Mouse (Mus musculus): ENCODE results near the gene Hnrnph3.

The Hnrnph3 gene

GRCm38 (mm10) chr10:63028396-63028795, 4.4 kb upstream of the Hnrnph3 start:
- DNase-seq = no peak

DNA sequence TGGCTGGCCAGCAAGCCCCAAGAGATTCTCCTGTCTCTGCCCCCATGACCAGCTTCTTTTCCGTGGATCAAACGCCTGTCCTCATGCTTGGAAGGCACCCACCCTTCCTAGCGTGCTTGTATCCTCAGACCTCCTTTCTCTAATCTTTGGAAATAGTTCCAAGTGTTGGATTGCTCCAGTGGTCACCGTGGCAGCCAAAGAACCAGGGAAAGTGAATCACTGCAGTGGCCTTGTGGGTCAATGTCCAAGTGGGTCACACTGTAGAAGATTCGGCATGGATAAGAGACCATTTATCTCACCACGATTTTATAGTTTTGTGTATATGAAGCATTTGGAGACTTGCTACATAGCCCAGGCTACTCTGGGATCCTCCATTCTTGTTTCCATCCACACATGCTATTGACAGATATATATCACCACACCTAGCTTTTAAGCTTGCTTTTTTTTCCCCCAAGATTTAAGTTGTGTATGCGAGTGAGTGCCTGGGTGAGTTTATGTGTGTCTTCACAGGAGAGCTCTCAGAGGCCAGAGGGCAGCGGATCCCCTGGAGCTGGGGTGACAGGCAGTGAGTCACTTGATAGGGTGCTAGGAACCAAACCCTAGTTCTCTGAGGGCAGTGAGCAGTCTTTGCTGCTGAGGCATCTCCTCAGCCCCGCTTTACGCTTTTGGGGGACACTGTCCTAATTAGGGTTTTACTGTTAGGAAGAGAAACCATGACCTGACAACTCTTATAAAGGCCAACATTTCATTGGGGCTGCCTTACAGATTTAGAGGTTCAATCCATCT, 3.6 kb upstream of the Hnrnph3 start:
- DNase-seq = no peak

DNA sequence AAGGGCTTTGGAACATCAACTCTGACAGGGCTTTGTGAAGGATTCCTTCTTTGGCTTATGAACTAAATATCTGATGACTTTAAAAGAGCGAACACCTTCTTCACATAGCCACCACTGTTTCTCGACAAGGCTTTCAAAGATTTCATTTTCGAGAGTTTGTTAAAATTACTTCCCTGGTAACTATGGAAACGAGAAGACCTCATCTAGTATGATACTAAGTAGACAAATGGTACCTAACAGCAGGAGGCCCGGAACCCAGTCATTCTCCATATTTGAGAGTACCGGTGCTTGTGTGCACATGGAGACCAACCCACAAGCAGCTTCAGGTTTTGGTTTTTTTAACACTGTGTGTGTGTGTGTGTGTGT, 2.8 kb upstream of the Hnrnph3 start:
- DNase-seq = no peak

- no peak for DNase-seq
Measured at GRCm38 (mm10) chr10:63026156-63026794, 2.3 kb upstream of the Hnrnph3 start.

GRCm38 (mm10) chr10:63025491-63026011, 1.5 kb upstream of the Hnrnph3 start:
- DNase-seq = no peak

GRCm38 (mm10) chr10:63025016-63025415, 999 bp upstream of the Hnrnph3 start:
- DNase-seq = no peak

GRCm38 (mm10) chr10:63024580-63024910, 528 bp upstream of the Hnrnph3 start:
- no peak for DNase-seq

GRCm38 (mm10) chr10:63023121-63023748, 782 bp downstream of the Hnrnph3 start:
- peak; percentile 70 for DNase-seq

DNA sequence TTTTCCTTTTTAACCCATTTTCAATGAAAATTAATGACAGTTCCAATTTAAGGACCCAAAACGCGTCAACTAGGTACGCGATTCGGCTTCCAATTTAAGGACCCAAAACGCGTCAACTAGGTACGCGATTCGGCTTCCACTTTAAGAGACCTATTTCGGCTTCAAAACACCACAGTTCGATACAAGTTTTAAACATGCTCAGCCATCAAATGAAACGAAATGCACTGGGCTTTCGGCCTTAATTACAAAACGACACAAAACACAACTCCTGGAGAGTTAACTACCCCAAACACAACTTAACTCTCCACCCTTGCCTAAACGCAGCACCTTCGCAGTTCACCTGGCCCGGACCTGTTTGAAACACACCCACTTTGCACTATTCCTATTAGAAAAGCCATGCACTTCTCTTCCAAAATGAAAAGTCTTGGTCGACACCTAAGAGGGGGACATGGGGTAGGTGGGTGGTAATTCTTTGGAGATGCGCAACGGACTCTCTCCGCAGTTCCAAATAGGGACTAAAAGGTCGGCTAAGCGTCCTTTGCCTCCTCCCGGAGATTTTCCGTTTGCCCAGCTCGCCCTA, 1.4 kb downstream of the Hnrnph3 start:
- DNase-seq = no peak

DNA sequence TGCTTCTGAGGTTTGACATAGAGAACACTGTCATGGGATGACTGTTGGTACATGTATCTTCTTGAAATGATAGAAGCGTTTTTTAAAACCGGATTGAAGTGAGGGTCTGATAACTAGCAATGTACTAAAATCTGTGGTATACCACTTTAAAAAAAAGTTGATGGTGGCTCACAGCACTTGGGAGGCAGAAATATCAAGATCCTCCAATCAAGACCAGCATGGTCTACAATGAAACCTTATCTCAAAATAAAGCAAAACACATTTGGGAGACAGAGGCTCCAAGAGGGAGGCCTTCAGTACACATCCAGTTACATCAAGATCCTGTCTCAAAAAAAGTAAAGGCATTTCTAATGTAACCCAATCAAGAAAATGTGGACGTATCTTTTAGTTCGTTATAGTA, 2.3 kb downstream of the Hnrnph3 start:
- DNase-seq = no peak

DNA sequence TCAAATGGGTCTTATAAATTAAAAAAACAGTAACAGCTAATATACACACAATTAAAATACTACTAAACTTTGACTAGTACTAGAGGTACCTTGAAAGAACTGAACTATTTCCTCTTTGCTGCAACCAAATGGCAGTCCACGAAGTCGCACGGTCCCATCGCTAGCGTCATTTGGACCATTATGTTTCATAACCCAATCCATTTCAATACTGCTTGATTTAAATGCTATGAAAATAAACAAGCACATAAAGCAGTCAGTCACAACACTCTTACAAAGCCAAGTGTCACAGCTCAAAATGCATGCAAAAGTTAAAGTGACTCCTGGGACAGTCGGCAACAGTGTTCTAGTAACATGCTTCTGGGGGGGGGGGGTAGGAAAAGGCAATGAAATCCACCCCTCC, 4.7 kb downstream of the Hnrnph3 start:
- DNase-seq = no peak

DNA sequence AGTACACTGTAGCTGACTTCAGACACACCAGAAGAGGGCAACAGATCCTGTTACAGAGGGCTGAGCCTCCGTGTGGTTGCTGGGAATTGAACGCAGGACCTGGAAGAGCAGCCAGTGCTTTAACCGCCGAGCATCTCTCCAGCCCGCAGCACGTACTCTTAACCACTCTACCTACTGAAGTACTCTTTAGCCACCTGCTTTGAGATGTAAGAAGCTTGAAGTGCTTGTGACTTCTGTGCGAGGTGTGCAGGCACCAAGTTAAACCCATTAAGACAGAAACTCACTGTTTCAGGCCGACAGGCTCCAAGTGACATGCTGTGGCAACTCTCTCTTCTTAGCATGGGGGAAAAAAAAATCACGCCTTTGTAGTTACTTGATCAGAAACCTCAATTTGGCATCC, 9.8 kb downstream of the Hnrnph3 start:
- no peak for DNase-seq

GRCm38 (mm10) chr10:63013476-63013875, 10.5 kb downstream of the Hnrnph3 start:
- DNase-seq = no peak

DNA sequence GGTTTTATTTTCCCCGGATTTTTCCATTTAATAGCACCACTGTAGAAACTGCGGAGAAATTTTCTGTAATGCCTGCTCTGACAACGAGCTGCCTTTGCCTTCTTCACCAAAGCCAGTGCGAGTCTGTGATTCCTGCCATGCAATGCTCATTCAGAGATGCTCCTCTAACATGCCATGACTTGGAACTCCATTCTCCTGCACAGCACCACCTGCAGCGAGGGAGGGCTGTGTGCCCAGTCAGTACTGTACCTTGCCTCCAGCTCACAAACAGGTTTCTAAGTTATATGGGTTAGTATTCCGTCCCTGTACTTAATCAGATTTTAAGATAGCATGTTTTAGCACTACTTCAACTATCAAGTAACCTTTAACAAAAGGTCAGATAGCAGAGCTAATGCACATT, 12.5 kb downstream of the Hnrnph3 start:
- no peak for DNase-seq

DNA sequence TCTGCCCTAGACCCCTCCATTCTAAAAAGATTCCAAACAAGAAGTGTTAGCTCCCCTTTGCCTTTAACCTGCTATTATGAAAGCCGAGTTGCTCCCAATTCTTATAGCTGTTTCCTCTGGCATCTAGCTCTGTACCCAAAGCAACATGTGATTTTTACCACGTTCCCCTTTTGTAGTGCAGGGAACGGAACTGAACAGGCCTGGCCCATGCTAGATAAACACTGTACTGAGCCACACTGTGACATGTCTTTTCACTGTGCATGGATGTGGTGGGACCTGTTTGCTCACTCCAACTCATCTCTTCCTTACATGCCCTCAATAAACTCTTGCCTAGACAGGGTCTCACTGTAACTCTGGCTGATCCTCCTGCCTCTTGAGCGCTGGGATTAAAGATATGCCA, 13.7 kb downstream of the Hnrnph3 start:
- DNase-seq = no peak

DNA sequence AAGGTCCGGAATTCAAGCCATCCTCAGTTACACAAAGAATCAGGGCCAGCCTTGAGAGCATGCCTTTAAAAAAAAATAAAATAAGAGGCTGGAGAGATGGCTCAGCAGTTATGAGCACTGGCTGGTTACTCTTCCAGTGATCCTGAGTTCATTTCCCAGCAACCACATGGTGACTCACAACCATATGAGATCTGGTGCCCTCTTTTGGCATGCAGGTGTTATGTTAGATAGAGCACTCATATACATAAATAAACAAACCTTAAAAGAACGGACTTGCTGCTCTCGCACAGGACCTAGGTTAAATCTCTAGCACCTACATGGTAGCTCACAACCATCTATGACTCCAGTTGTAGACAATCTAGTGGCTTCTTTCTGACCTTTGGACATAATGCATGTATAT, 15.8 kb downstream of the Hnrnph3 start:
- no peak for DNase-seq

GRCm38 (mm10) chr10:63004556-63004955, 19.5 kb downstream of the Hnrnph3 start:
- no peak for DNase-seq

DNA sequence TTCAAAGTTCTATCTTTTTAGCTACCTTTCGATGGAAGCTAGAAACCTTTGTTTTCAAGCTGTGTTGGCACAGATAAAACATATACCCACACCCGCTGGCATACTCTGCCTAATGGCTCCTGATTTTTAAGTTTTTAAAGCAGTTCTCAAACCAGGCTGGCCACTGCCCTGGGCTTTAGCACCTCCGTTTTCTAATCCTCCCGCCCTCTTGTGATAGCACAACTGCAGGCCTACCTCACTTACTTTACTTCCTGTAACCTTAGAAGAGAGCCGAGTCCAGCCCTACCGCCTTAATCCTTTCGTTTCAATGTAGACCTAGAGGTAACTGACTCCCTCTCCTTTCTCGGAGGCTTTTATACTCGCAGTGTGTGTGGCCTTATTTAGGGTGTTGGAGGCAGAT, 20.8 kb downstream of the Hnrnph3 start:
- no peak for DNase-seq

DNA sequence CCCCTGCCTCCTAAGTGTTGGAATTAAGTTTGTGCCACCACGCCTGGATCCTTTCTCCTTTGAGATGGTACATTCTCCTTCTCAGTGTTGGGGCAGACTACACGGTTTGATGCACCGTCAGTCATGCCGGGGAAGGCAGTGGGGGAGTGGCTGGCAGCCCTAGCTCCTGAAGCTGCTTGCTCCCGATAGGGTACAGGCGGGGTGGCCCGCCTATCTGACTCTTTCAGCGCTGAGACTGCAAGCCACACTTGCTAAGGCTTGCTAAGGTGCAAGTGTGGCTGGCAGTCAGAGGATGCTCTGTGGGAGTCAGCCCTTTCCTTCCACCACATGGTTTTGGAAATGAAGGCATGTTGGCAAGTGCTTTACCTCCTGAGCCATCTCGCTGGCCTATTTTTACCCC, 23.4 kb downstream of the Hnrnph3 start:
- DNase-seq = no peak

- no peak for DNase-seq
Measured at GRCm38 (mm10) chr10:62993991-62994390, 30.0 kb downstream of the Hnrnph3 start.

DNA sequence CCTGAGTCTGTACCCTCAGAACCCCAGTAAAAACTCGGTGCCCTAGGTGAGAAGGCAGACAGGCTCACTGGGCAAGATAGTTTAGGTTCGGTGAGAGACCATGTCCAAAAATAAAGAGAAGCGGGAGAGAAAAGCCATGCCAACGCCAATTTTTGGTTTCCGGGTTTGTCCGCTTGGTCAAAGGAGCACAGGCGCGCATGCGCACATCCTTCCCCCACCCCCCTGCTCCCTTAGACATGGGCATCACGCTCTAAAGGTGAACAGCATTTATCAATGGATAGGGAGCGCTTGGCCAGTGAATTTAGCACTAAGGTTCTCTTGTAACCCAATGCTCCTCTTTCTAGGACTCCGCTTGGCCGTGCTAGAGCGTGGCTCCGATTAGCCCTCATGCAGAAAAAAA, 33.4 kb downstream of the Hnrnph3 start:
- DNase-seq = no peak

DNA sequence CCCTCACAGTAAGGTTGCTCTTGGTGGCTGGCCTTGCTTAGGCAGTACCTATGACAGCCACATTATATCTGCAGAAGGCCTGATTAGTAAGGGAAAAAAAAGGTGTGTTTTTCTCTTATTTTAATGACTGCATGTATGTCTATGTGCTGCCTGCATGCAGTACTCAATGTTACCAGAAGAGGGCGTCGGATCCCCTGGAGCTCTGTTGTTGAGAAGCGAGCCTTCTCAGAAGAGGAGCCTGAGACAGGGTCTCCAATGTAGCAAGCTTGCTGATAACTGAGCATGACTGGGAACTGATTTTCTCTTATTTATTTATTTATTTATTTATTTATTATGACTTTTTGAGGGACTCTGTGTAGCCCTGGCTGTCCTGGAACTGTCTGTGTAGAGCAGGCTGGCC, 36.7 kb downstream of the Hnrnph3 start:
- DNase-seq = no peak

DNA sequence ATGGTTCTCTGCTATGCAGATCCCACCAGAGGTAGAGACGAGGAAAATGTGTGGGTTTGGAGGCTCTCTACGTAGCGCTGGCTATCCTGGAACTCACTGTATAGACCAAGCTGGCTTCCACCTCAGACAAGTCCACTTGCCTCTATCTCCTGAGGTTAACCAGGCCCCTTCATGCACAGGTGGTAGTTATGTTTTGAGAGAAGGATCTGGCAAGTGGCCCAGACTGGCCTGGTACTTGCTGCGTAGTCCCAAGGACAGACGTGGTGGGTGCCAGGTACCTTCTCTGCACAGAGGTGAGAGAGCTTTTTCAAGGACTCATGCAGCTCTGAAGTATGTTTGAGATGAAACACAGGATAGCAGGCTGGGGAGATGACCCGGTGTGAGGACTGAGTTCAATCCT, 39.5 kb downstream of the Hnrnph3 start:
- DNase-seq = no peak

GRCm38 (mm10) chr10:62984072-62984471, 39.9 kb downstream of the Hnrnph3 start:
- DNase-seq = no peak
